Mouse (Mus musculus) neural tube, embryonic 14.5 days (tissue): ENCODE measurements around the gene Psmc3ip. TPM values are rescaled to one million over a fixed set of nuclear protein-coding genes. Genes with fewer than 3 reads are reported as not detected.

ENCODE experiments used
- ATAC-seq: fragments of 200-750 bp; cut with Nextera tagmentation; 2 replicates; pipeline ENCODE4 v1.8.0; 2017; ENCODE audit warnings: low read depth, mild to moderate bottlenecking, moderate TSS enrichment, moderate library complexity
- H3K27ac ChIP-seq: fragments of 300-500 bp; sonication (generic); 2 replicates; pipeline ENCODE4 v1.5.1; 2014; ENCODE audit warnings: low read depth, mild to moderate bottlenecking, control low read depth, low read length, moderate library complexity, mixed read lengths
- H3K27me3 ChIP-seq: fragments of 300-500 bp; sonication (generic); 2 replicates; pipeline ENCODE4 v1.6.1; 2014; ENCODE audit warnings: low read length; ENCODE audit not compliant: control insufficient read depth, insufficient read depth
- H3K36me3 ChIP-seq: fragments of 300-500 bp; sonication (generic); 2 replicates; pipeline ENCODE4 v1.6.1; 2014; ENCODE audit warnings: low read length, mixed read lengths; ENCODE audit not compliant: control insufficient read depth, insufficient read depth
- H3K4me1 ChIP-seq: fragments of 300-500 bp; sonication (generic); 2 replicates; pipeline ENCODE4 v1.6.1; 2014; ENCODE audit warnings: low read length; ENCODE audit not compliant: control insufficient read depth, insufficient read depth
- H3K4me2 ChIP-seq: fragments of 300-500 bp; sonication (generic); 2 replicates; pipeline ENCODE4 v1.6.1; 2014; ENCODE audit warnings: mild to moderate bottlenecking, low read depth, low read length, control low read depth
- H3K4me3 ChIP-seq: fragments of 300-500 bp; sonication (generic); 2 replicates; pipeline ENCODE4 v1.5.1; 2014; ENCODE audit warnings: low read depth, low read length, control low read depth, mixed read lengths
- H3K9ac ChIP-seq: fragments of 300-500 bp; sonication (generic); replicated peaks from 2 replicates; pipeline ENCODE4 v1.6.1; 2014; ENCODE audit warnings: low read depth, mild to moderate bottlenecking, control low read depth, low read length, mixed read lengths
- H3K9me3 ChIP-seq: fragments of 300-500 bp; sonication (generic); 2 replicates; pipeline ENCODE4 v1.6.1; 2016; ENCODE audit warnings: low read length; ENCODE audit not compliant: control insufficient read depth
- WGBS: fragments of 180-500 bp; shearing (Covaris S2); extraction: QIAGEN DNeasy Blood & Tissue Kit; methylation state at CpG from one replicate; pipeline ENCODE4 v1.1.7; 2014; 5-methylcytosine and 5-hydroxymethylcytosine counted together
- polyA plus RNA-seq: library from polyadenylated mRNA; unstranded; fragments of >200 nt; fragmentation: Nextera tagmentation; extraction: Ambion mirVana; gene quantifications from 2 replicates; pipeline ENCODE4 v1.2.1, GENCODE M21; 2014

The Psmc3ip gene
- polyA plus RNA-seq, 1 experiment from 2014 or later: 19.0 TPM

- Histone ChIP-seq H3K36me3 (peaks cover 13% of the 10 kb centered on the region), H3K9me3 (no peaks in the 10 kb centered on the region), H3K4me2 (no peak overlapping the region), H3K4me3 (no peak overlapping the region), H3K27ac (no peak overlapping the region), H3K9ac (no peak overlapping the region), H3K4me1 (peaks cover 30% of the 10 kb centered on the region), H3K27me3 (peaks cover 2% of the 10 kb centered on the region)
- WGBS: 95% methylated on average over 12 of the region's 12 CpGs
- no peak for ATAC-seq
These were observed 10.4 kb downstream of the Psmc3ip start for GRCm38 (mm10) chr11:101084811-101085210.

DNA sequence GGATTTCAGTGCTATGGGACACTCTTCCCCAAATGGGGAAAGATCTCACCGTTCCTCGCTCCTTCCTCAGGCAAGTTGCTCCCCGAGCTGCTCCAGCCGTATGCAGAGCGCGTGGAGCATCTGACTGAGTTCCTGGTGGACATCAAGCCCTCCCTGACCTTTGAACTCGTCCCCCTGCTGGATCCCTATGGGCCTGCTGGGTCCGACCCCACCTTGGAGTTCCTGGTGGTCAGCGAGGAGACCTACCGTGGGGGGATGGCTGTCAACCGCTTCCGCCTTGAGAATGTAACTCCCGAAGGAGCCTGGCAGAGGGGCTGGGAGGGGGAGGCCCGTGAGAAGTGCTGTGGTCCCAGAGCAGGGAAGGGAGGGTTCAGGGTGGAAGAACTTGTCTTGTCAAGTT, 11.0 kb downstream of the Psmc3ip start:
- Histone ChIP-seq H3K27me3 (peaks cover 7% of the 10 kb centered on the region), H3K4me1 (peaks cover 30% of the 10 kb centered on the region), H3K27ac (no peak overlapping the region), H3K4me2 (no peak overlapping the region), H3K36me3 (peaks cover 7% of the 10 kb centered on the region), H3K4me3 (no peak overlapping the region), H3K9ac (no peak overlapping the region), H3K9me3 (no peaks in the 10 kb centered on the region)
- ATAC-seq: no peak
- 86% methylated on average over 14 of the region's 14 CpGs for whole genome bisulfite sequencing

DNA sequence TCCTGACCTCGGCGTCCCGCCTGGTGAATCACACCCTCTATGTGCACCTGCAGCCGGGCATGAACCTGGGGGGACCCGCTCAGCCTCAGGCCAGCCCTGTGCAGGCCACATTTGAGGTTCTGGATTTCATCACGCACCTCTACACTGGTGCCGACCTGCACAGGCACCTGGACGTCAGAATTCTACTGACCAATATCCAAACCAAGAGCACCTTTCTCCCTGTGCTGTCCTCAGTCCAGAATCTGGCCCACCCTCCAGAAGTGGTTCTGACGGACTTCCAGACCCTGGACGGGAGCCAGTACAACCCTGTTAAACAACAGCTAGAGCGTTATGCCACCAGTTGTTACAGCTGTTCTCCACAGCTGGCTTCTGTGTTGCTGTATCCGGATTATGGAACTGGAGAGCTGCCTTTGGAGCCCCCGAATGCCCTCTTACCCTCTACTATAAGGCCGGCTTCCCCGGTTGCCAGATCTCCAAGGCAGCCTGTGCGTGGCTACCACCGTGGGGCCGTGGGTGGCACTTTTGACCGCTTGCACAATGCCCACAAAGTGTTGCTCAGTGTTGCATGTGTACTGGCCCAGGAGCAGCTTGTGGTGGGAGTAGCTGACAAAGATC, 12.0 kb downstream of the Psmc3ip start:
- H3K4me3 ChIP-seq: peak overlapping the region; percentile 78
- H3K4me2 ChIP-seq: peak overlapping the region; percentile 100
- no peaks in the 10 kb centered on the region for H3K9me3 ChIP-seq
- H3K4me1 ChIP-seq: peaks cover 27% of the 10 kb centered on the region
- H3K27ac ChIP-seq: peak overlapping the region; percentile 86
- H3K9ac ChIP-seq: peak overlapping the region; percentile 85
- WGBS: 32% methylated on average over 19 of the region's 19 CpGs
- ATAC-seq: no peak
- H3K36me3 ChIP-seq: 0 out of 2 replicates have a peak, but pooled peaks cover 4% of the 10 kb centered on the region
- H3K27me3 ChIP-seq: peaks cover 18% of the 10 kb centered on the region

DNA sequence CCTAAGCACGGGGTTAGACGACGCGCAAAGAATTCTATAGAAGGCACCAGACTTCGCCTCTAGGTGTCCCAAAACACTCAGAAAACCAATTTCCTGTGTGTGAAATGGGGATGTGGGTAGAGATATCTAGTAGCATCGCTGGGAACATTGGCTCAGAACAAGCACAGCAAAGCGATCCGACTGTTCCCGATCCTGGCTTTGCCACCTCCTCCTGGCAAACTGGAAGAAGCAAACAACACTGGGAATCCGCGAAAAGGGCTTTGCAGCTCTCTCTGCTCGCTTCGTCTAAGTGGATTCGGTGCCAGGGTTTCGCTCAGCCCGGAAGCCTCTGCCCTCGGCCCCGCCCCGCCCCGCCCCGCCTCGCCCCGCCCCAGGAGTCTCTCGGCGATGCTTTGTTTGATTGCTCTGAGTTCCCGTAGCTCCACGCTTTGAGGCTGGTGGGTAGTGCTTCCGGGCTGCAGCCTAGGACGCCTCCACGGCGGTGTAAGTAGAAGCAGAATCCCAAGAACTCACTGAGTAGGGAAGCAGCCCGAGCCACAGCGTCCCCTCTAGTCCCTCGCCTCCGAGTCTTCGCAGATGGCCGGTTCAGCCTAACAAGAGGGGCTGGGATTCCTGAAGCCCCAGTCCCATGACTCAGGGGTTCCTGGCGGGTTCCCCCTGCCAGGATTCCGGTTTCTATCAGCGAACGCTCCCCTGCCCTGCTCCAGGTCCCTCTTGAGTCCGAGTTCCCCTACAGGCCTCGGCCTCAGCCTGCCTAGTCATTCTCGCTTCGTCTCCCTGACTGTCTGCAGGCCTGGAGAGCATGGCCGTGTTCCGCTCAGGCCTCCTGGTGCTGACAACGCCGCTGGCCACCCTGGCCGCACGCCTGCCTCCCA, 12.8 kb downstream of the Psmc3ip start, which contains the start of gene Coasy:
Gene Coasy (plus strand): TSS at position 358 of the 875 bp plus-strand sequence.
- H3K9me3 ChIP-seq: no peaks in the 10 kb centered on the region
- ATAC-seq: peak; percentile 90
- peak within 1 kb of the TSS; percentile 78 for H3K4me3 ChIP-seq
- H3K4me1 ChIP-seq: peaks cover 20% of the 10 kb centered on the region
- H3K27me3 ChIP-seq: peaks cover 25% of the 10 kb centered on the region
- H3K4me2 ChIP-seq: peak within 1 kb of the TSS; percentile 100
- under 1% methylated on average over 50 of the region's 51 CpGs for WGBS
- H3K36me3 ChIP-seq: 0 out of 2 replicates have a peak, but pooled peaks cover 4% of the 10 kb centered on the region
- H3K27ac ChIP-seq: peak within 1 kb of the TSS; percentile 86
- H3K9ac ChIP-seq: peak within 1 kb of the TSS; percentile 85

DNA sequence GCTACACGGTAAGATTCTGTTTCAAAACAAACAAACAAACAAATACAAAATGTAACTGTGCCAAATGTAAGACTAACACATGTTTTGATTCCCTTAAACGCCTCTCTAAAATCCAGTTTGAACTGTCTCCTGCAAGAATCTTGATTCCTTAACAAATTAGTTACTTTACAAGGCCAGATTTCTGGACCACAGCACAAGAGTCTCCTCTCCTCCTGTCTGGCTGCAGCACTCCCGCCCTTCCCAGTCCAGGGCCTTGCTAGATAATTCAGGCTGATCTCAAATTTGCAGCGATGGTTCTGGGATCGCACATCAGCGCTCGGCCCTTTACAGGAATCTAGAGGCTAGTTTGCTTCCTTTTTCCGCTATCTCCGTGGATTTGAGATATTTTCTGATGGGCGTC, 13.6 kb downstream of the Psmc3ip start:
- peak overlapping the region; percentile 100 for H3K4me2 ChIP-seq
- WGBS: 4% methylated on average over 10 of the region's 10 CpGs
- no peaks in the 10 kb centered on the region for H3K9me3 ChIP-seq
- ATAC-seq: no peak
- peak overlapping the region; percentile 43; the same call in 1 of the 2 replicates for H3K9ac ChIP-seq
- H3K36me3 ChIP-seq: 0 out of 2 replicates have a peak, but pooled peaks cover 4% of the 10 kb centered on the region
- peak overlapping the region; percentile 86 for H3K27ac ChIP-seq
- H3K4me1 ChIP-seq: peaks cover 19% of the 10 kb centered on the region; the same call in 1 of the 2 replicates
- H3K4me3 ChIP-seq: peak overlapping the region; percentile 78
- peaks cover 32% of the 10 kb centered on the region for H3K27me3 ChIP-seq

DNA sequence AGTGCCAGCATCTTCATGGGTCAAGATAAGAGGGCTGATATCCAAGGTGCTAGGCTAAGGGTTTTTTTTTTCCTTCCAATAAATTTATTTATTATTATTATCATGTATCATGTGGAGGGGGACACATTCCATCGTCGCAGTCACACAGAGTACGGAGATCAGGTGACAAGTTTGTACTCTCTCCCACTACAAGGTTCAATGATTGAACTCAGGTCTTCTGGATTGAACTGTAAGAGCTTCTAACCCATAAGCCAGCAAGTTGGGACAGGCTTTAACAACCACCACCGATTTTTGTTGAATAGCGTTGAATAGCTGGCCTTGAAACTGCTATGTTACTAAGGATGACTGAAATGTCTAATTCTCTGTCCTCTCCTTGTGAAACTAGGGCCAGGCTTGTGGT, 14.8 kb downstream of the Psmc3ip start:
- WGBS: 65% methylated on average over 5 of the region's 5 CpGs
- Histone ChIP-seq H3K4me3 (no peak overlapping the region), H3K27me3 (peaks cover 32% of the 10 kb centered on the region), H3K36me3 (0 out of 2 replicates have a peak, but pooled peaks cover 4% of the 10 kb centered on the region), H3K4me1 (peaks cover 11% of the 10 kb centered on the region; the same call in 1 of the 2 replicates), H3K9ac (no peak overlapping the region), H3K9me3 (no peaks in the 10 kb centered on the region), H3K4me2 (no peak overlapping the region), H3K27ac (no peak overlapping the region)
- no peak for ATAC-seq

GRCm38 (mm10) chr11:101079746-101080145, 15.5 kb downstream of the Psmc3ip start:
- Histone ChIP-seq H3K4me3 (no peak overlapping the region), H3K36me3 (0 out of 2 replicates have a peak, but pooled peaks cover 3% of the 10 kb centered on the region), H3K9ac (no peak overlapping the region), H3K27ac (no peak overlapping the region), H3K9me3 (no peaks in the 10 kb centered on the region), H3K27me3 (peaks cover 32% of the 10 kb centered on the region), H3K4me1 (peaks cover 11% of the 10 kb centered on the region; the same call in 1 of the 2 replicates), H3K4me2 (no peak overlapping the region)
- ATAC-seq: no peak
- 3% methylated on average over 26 of the region's 27 CpGs for WGBS

- Histone ChIP-seq H3K4me3 (no peak within 1 kb of the TSS), H3K36me3 (no peaks in the 10 kb centered on the region), H3K9me3 (no peaks in the 10 kb centered on the region), H3K4me1 (peaks cover 6% of the 10 kb centered on the region; the same call in 1 of the 2 replicates), H3K4me2 (no peak within 1 kb of the TSS), H3K9ac (no peak within 1 kb of the TSS), H3K27me3 (peaks cover 32% of the 10 kb centered on the region), H3K27ac (no peak within 1 kb of the TSS)
- no peak for ATAC-seq
- 77% methylated on average over 9 of the region's 9 CpGs for WGBS
These were observed 17.1 kb downstream of the Psmc3ip start, which contains the start of gene Hsd17b1 for GRCm38 (mm10) chr11:101078121-101078520. Gene Hsd17b1, plus strand, starts transcription at chr11:101078411.
